20 mouse cellular contexts compared by ENCODE assay signal in the genomic region with DNA sequence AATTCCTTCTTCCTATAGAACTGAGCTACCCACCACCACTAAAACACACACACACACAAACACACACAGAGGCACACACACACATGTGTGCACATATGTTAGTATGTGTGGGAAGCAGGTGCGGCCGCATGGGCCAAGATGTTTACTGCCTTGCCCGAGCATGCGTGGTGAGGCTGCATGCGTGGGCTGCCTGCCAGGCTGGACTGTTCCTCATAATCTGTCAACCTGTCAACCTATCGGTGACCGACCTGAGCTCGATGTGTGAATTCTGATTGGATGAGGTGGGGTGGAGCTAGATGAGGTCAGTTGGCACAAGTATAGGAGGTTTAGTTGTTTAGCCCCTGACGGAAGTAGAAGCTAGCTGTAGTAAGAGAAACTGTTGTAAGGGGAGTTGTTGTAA. TPM values are rescaled to one million over a fixed set of nuclear protein-coding genes. Genes with fewer than 3 reads are reported as not detected.
DNase-seq lines count a peak whose midpoint lies in the region; ATAC-seq and TF ChIP-seq lines count a peak whose summit lies in the region.
"Had no signal": no experiment of that assay in that cellular context is flagged by ENCODE, and none has a peak within 500 bp of the region (broad histone marks: within the 10 kb centered on the region; RNA-seq: fewer than 3 reads in every experiment).

No protein-coding gene starts in this region.

- H3K9me3 ChIP-seq in hindbrain, postnatal 0 days (ENCODE audit: low read length): no peaks in the 10 kb centered on the region
- H3K9me3 ChIP-seq in hindbrain, embryonic 11.5 days (ENCODE audit: control insufficient read depth, low read length): no peaks in the 10 kb centered on the region
- H3K9me3 ChIP-seq: embryonic facial prominence, embryonic 12.5 days; limb, embryonic 10.5 days; neural tube, embryonic 15.5 days had no signal

- peaks cover 16% of the 10 kb centered on the region for H3K27me3 ChIP-seq in hindbrain, postnatal 0 days (ENCODE audit: insufficient read depth, low read length)
- H3K27me3 ChIP-seq in hindbrain, embryonic 11.5 days (ENCODE audit: control insufficient read depth, insufficient read depth, low read length): peaks cover 27% of the 10 kb centered on the region

- H3K4me2 ChIP-seq in hindbrain, postnatal 0 days (ENCODE audit: low read depth, low read length): no peak overlapping the region
- no peak overlapping the region for H3K4me2 ChIP-seq in hindbrain, embryonic 11.5 days (replicated peaks; ENCODE audit: low read depth, low read length)
- H3K4me2 ChIP-seq: embryonic facial prominence, embryonic 12.5 days; hindbrain, embryonic 14.5 days; neural tube, embryonic 15.5 days had no signal

- no peak for TF ChIP-seq CTCF in gastrocnemius, adult 2 months (IDR thresholded peaks at IDR 0.05)
- no peak for TF ChIP-seq CTCF in hindbrain, postnatal 0 days (IDR thresholded peaks at IDR 0.05; ENCODE audit: low read depth)

- 77% methylated on average over 9 of the region's 9 CpGs for WGBS in hindbrain, postnatal 0 days
- WGBS in hindbrain, embryonic 11.5 days: 90% methylated on average over 9 of the region's 9 CpGs

- DNase-seq in gastrocnemius, adult 2 months: peak; percentile 70
- DNase-seq in gastrocnemius, postnatal 14 days: no peak
- DNase-seq in hindbrain, postnatal 0 days (ENCODE audit: low spot score): peak; percentile 48
- DNase-seq in hindbrain, embryonic 11.5 days (ENCODE audit: low spot score): no peak
- peak; percentile 23 for DNase-seq in MN1 (ENCODE audit: low spot score)
- DNase-seq in skeletal muscle tissue, adult 2 months (ENCODE audit: low read depth, low spot score): peak; percentile 47
- DNase-seq in frontal cortex, postnatal 10 days (ENCODE audit: low spot score in 2 of 2): no peak
- DNase-seq: adrenal gland, postnatal 14 days; cerebellum, adult 9-10 months; forebrain, postnatal 0 days; kidney, adult 2 months; lung, postnatal 4 days; thymus, postnatal 25 days had no signal

- 0 out of 2 replicates have a peak, but pooled peaks have one; percentile 48 for ATAC-seq in hindbrain, postnatal 0 days
- ATAC-seq in hindbrain, embryonic 11.5 days (ENCODE audit: low FRiP score): no peak
- ATAC-seq in activated CD4-positive, CD25-positive, alpha-beta regulatory T cell, adult 4 months: no peak
- ATAC-seq: forebrain, postnatal 0 days had no signal

- peak overlapping the region; percentile 76 for H3K4me3 ChIP-seq in gastrocnemius, adult 2 months
- no peak overlapping the region for H3K4me3 ChIP-seq in hindbrain, postnatal 0 days (ENCODE audit: low read length)
- no peak overlapping the region for H3K4me3 ChIP-seq in hindbrain, embryonic 11.5 days (ENCODE audit: low read depth, low read length)
- H3K4me3 ChIP-seq: embryonic facial prominence, embryonic 12.5 days; limb, embryonic 10.5 days; neural tube, embryonic 15.5 days had no signal

- peak overlapping the region; percentile 63 for H3K27ac ChIP-seq in gastrocnemius, adult 2 months
- no peak overlapping the region for H3K27ac ChIP-seq in hindbrain, postnatal 0 days
- no peak overlapping the region for H3K27ac ChIP-seq in hindbrain, embryonic 11.5 days (ENCODE audit: low read depth, low read length)
- H3K27ac ChIP-seq: embryonic facial prominence, embryonic 12.5 days; hindbrain, embryonic 14.5 days; kidney, postnatal 0 days; limb, embryonic 10.5 days; neural tube, embryonic 15.5 days had no signal

- H3K9ac ChIP-seq in hindbrain, postnatal 0 days (replicated peaks; ENCODE audit: low read length): no peak overlapping the region
- H3K9ac ChIP-seq in hindbrain, embryonic 11.5 days (ENCODE audit: low read depth, low read length): no peak overlapping the region
- H3K9ac ChIP-seq: embryonic facial prominence, embryonic 12.5 days; forebrain, postnatal 0 days; hindbrain, embryonic 14.5 days; neural tube, embryonic 15.5 days had no signal

- intact Hi-C loops in gastrocnemius, adult 2 months (cut with DNase I): no loop called here
- intact Hi-C loops in gastrocnemius, postnatal 14 days (cut with DNase I; ENCODE audit: low total_unique reads): no loop called here

- H3K4me1 ChIP-seq in hindbrain, postnatal 0 days (ENCODE audit: insufficient read depth, low read length): no peaks in the 10 kb centered on the region
- peaks cover 6% of the 10 kb centered on the region; the same call in 1 of the 2 replicates for H3K4me1 ChIP-seq in hindbrain, embryonic 11.5 days (replicated peaks; ENCODE audit: control insufficient read depth, insufficient read depth, low read length)

- H3K36me3 ChIP-seq in hindbrain, postnatal 0 days (ENCODE audit: insufficient read depth, low read length): no peaks in the 10 kb centered on the region
- H3K36me3 ChIP-seq in hindbrain, embryonic 11.5 days (ENCODE audit: control insufficient read depth, insufficient read depth, low read length): no peaks in the 10 kb centered on the region
- H3K36me3 ChIP-seq: embryonic facial prominence, embryonic 12.5 days; limb, embryonic 10.5 days; neural tube, embryonic 15.5 days had no signal

RNA-seq across cellular contexts. Expression of gene Obscn, which starts 5.4 kb away (rescaled TPM):
- 1,000 to 10,000 TPM; 1,792 to 1,942 TPM for total RNA-seq in gastrocnemius, adult 2 months (2021)
- total RNA-seq in gastrocnemius, postnatal 14 days (2021): 100 to 1,000 TPM; 708 to 848 TPM
- total RNA-seq in hindbrain, postnatal 0 days (2014; rRNA removed): 2.3 and 2.8 TPM in 2 replicates
- 0.30 and 0.41 TPM in 2 replicates for polyA plus RNA-seq in hindbrain, postnatal 0 days (2015; fragmentation: Nextera tagmentation; extraction: Ambion mirVana)
- 0.10 and 0.19 TPM in 2 replicates for polyA plus RNA-seq in hindbrain, embryonic 11.5 days (2014; fragmentation: Nextera tagmentation; extraction: Ambion mirVana)
- not detected for polyA plus RNA-seq in activated CD4-positive, CD25-positive, alpha-beta regulatory T cell, adult 4 months (2017; shearing (Covaris generic))

RNA-seq across cellular contexts. Expression of gene Iba57, which starts 32.8 kb away (rescaled TPM):
- total RNA-seq in gastrocnemius, adult 2 months (2021): 1 to 10 TPM; 6.7 to 9.3 TPM
- 10 to 100 TPM in 1 of 2 experiments, 1 to 10 TPM in 1; 7.7 to 10.6 TPM for total RNA-seq in gastrocnemius, postnatal 14 days (2021)
- total RNA-seq in hindbrain, postnatal 0 days (2014; rRNA removed): 13.3 and 14.8 TPM in 2 replicates
- polyA plus RNA-seq in hindbrain, postnatal 0 days (2015; fragmentation: Nextera tagmentation; extraction: Ambion mirVana): 9.3 and 10.7 TPM in 2 replicates
- 2.0 and 2.6 TPM in 2 replicates for polyA plus RNA-seq in hindbrain, embryonic 11.5 days (2014; fragmentation: Nextera tagmentation; extraction: Ambion mirVana)
- polyA plus RNA-seq in activated CD4-positive, CD25-positive, alpha-beta regulatory T cell, adult 4 months (2017; shearing (Covaris generic)): 1 to 10 TPM; 1.3 to 1.8 TPM

RNA-seq across cellular contexts. Expression of gene Gjc2, which starts 52.2 kb away (rescaled TPM):
- under 1 TPM; 0.10 to 0.20 TPM for total RNA-seq in gastrocnemius, adult 2 months (2021)
- under 1 TPM; 0.27 to 0.62 TPM for total RNA-seq in gastrocnemius, postnatal 14 days (2021)
- total RNA-seq in hindbrain, postnatal 0 days (2014; rRNA removed): 2.3 and 3.2 TPM in 2 replicates
- polyA plus RNA-seq in hindbrain, postnatal 0 days (2015; fragmentation: Nextera tagmentation; extraction: Ambion mirVana): 0.38 and 0.76 TPM in 2 replicates
- not detected in 2 replicates for polyA plus RNA-seq in hindbrain, embryonic 11.5 days (2014; fragmentation: Nextera tagmentation; extraction: Ambion mirVana)
- polyA plus RNA-seq in activated CD4-positive, CD25-positive, alpha-beta regulatory T cell, adult 4 months (2017; shearing (Covaris generic)): not detected
- total RNA-seq: ES-E14 had no signal

Comparison
In these comparisons a context has a peak if more than half of its experiments do, and no peak if none do; other contexts are left out.
1. DNase-seq: peak in gastrocnemius, adult 2 months (single experiment), hindbrain, postnatal 0 days (single experiment), MN1 (single experiment) and skeletal muscle tissue, adult 2 months (single experiment); none in gastrocnemius, postnatal 14 days (single experiment), hindbrain, embryonic 11.5 days (single experiment) and frontal cortex, postnatal 10 days (0 of 2).
2. RNA of gene Obscn, which starts 5.4 kb away (total RNA-seq): 1,792 to 1,942 TPM in gastrocnemius, adult 2 months and 708 to 848 TPM in gastrocnemius, postnatal 14 days; 2.3 to 2.8 TPM in hindbrain, postnatal 0 days; every median in the first group is over 100 times any median in the second.